Mouse (Mus musculus) forebrain, embryonic 13.5 days (tissue): ENCODE measurements around the gene Acot7. TPM values are rescaled to one million over a fixed set of nuclear protein-coding genes. Genes with fewer than 3 reads are reported as not detected.
A peak's percentile ranks its signal among the peaks of the same experiment; 100 is the strongest.

Experiments
- ATAC-seq: fragments of 200-750 bp; cut with Nextera tagmentation; 2 replicates; pipeline ENCODE4 v1.8.0; 2017
- H3K27ac ChIP-seq: fragments of 300-500 bp; sonication (generic); 2 replicates; pipeline ENCODE4 v1.5.1; 2015; ENCODE audit warnings: inconsistent platforms, mild to moderate bottlenecking, moderate library complexity
- H3K27me3 ChIP-seq: fragments of 300-500 bp; sonication (generic); 2 replicates; pipeline ENCODE4 v1.6.1; 2015; ENCODE audit warnings: mild to moderate bottlenecking, inconsistent platforms
- H3K36me3 ChIP-seq: fragments of 300-500 bp; sonication (generic); 2 replicates; pipeline ENCODE4 v1.6.1; 2015; ENCODE audit warnings: mild to moderate bottlenecking, inconsistent platforms; ENCODE audit not compliant: poor library complexity, severe bottlenecking
- H3K4me1 ChIP-seq: fragments of 300-500 bp; sonication (generic); 2 replicates; pipeline ENCODE4 v1.6.1; 2015; ENCODE audit warnings: inconsistent platforms
- H3K4me2 ChIP-seq: fragments of 300-500 bp; sonication (generic); 2 replicates; pipeline ENCODE4 v1.6.1; 2015; ENCODE audit warnings: inconsistent platforms, mild to moderate bottlenecking, moderate library complexity
- H3K4me3 ChIP-seq: fragments of 300-500 bp; sonication (generic); 2 replicates; pipeline ENCODE4 v1.5.1; 2015; ENCODE audit warnings: mild to moderate bottlenecking, inconsistent platforms
- H3K9ac ChIP-seq: fragments of 300-500 bp; sonication (generic); 2 replicates; pipeline ENCODE4 v1.6.1; 2015; ENCODE audit warnings: mild to moderate bottlenecking, inconsistent platforms
- H3K9me3 ChIP-seq: fragments of 300-500 bp; sonication (generic); replicated peaks from 2 replicates; pipeline ENCODE4 v1.6.1; 2016; ENCODE audit warnings: inconsistent platforms
- WGBS: fragments of 180-500 bp; shearing (Covaris S2); methylation state at CpG from one replicate; pipeline ENCODE4 v1.1.7; 2015; 5-methylcytosine and 5-hydroxymethylcytosine counted together
- polyA plus RNA-seq: library from polyadenylated mRNA; unstranded; fragments of >200 nt; fragmentation: Nextera tagmentation; extraction: Ambion mirVana; gene quantifications from 2 replicates; pipeline ENCODE4 v1.2.1, GENCODE M21; 2015

Gene Acot7
- polyA plus RNA-seq, 1 experiment from 2014 or later, result 126 TPM

- H3K27me3 ChIP-seq, result peaks cover 53% of the 10 kb centered on the region
- H3K27ac ChIP-seq, result no peak overlapping the region
- no peak overlapping the region for H3K9ac ChIP-seq
- no peak overlapping the region for H3K4me3 ChIP-seq
- WGBS, result 43% methylated on average over 9 of the region's 9 CpGs
- peaks cover 30% of the 10 kb centered on the region for H3K4me1 ChIP-seq
- ATAC-seq, result no peak
- no peaks in the 10 kb centered on the region for H3K9me3 ChIP-seq
- H3K36me3 ChIP-seq, result 0 out of 2 replicates have a peak, but pooled peaks cover 4% of the 10 kb centered on the region
- H3K4me2 ChIP-seq, result no peak overlapping the region
These were observed 94.6 kb downstream of the Acot7 start for GRCm38 (mm10) chr4:152272449-152273049.

GRCm38 (mm10) chr4:152273191-152273590 lies 95.3 kb downstream of the Acot7 start:
- 37% methylated on average over 3 of the region's 3 CpGs for WGBS
- no peaks in the 10 kb centered on the region for H3K9me3 ChIP-seq
- H3K27me3 ChIP-seq, result peaks cover 53% of the 10 kb centered on the region
- no peak overlapping the region for H3K9ac ChIP-seq
- H3K36me3 ChIP-seq, result 0 out of 2 replicates have a peak, but pooled peaks cover 4% of the 10 kb centered on the region
- peaks cover 24% of the 10 kb centered on the region for H3K4me1 ChIP-seq
- no peak overlapping the region for H3K27ac ChIP-seq
- no peak for ATAC-seq
- no peak overlapping the region for H3K4me3 ChIP-seq
- peak overlapping the region; percentile 93 for H3K4me2 ChIP-seq

- H3K27ac ChIP-seq, result peak within 1 kb of the TSS; percentile 48
- H3K36me3 ChIP-seq, result 0 out of 2 replicates have a peak, but pooled peaks cover 4% of the 10 kb centered on the region
- H3K4me1 ChIP-seq, result peaks cover 24% of the 10 kb centered on the region
- peak; percentile 65 for ATAC-seq
- H3K4me3 ChIP-seq, result peak within 1 kb of the TSS; percentile 53
- H3K9me3 ChIP-seq, result no peaks in the 10 kb centered on the region
- H3K9ac ChIP-seq, result peak within 1 kb of the TSS; percentile 74
- peak within 1 kb of the TSS; percentile 93 for H3K4me2 ChIP-seq
- WGBS, result under 1% methylated on average over 26 of the region's 48 CpGs
- peaks cover 53% of the 10 kb centered on the region for H3K27me3 ChIP-seq
These were observed 95.8 kb downstream of the Acot7 start, which contains the start of gene Gpr153 for GRCm38 (mm10) chr4:152273621-152274236. TSS of gene Gpr153 (plus strand) at chr4:152274232.

- Histone ChIP-seq H3K36me3 (0 out of 2 replicates have a peak, but pooled peaks cover 4% of the 10 kb centered on the region), H3K27ac (no peak overlapping the region), H3K27me3 (peaks cover 55% of the 10 kb centered on the region), H3K4me1 (peaks cover 24% of the 10 kb centered on the region), H3K9ac (peak overlapping the region; percentile 74), H3K4me2 (peak overlapping the region; percentile 93), H3K4me3 (peak overlapping the region; percentile 53), H3K9me3 (no peaks in the 10 kb centered on the region)
- ATAC-seq, result peak; percentile 39
- 2% methylated on average over 20 of the region's 20 CpGs for WGBS
These were observed 96.8 kb downstream of the Acot7 start for GRCm38 (mm10) chr4:152274681-152275131.

- Histone ChIP-seq H3K36me3 (0 out of 2 replicates have a peak, but pooled peaks cover 4% of the 10 kb centered on the region), H3K9ac (no peak overlapping the region), H3K9me3 (no peaks in the 10 kb centered on the region), H3K27ac (no peak overlapping the region), H3K4me2 (no peak overlapping the region), H3K4me3 (no peak overlapping the region), H3K4me1 (peaks cover 24% of the 10 kb centered on the region), H3K27me3 (peaks cover 69% of the 10 kb centered on the region)
- 50% methylated on average over 10 of the region's 10 CpGs for WGBS
- ATAC-seq, result no peak
These were observed 98.7 kb downstream of the Acot7 start for GRCm38 (mm10) chr4:152276389-152277347.

- Histone ChIP-seq H3K27ac (no peak overlapping the region), H3K4me1 (peaks cover 28% of the 10 kb centered on the region), H3K4me2 (no peak overlapping the region), H3K27me3 (peaks cover 72% of the 10 kb centered on the region), H3K36me3 (no peaks in the 10 kb centered on the region), H3K9me3 (no peaks in the 10 kb centered on the region), H3K9ac (no peak overlapping the region), H3K4me3 (no peak overlapping the region)
- WGBS, result 77% methylated on average over 2 of the region's 2 CpGs
- no peak for ATAC-seq
These were observed 100.0 kb downstream of the Acot7 start for GRCm38 (mm10) chr4:152277916-152278315.

GRCm38 (mm10) chr4:152278986-152279385 lies 101.1 kb downstream of the Acot7 start:
- 86% methylated on average over 23 of the region's 23 CpGs for WGBS
- Histone ChIP-seq H3K4me1 (peaks cover 25% of the 10 kb centered on the region), H3K9me3 (no peaks in the 10 kb centered on the region), H3K4me3 (no peak overlapping the region), H3K36me3 (no peaks in the 10 kb centered on the region), H3K9ac (no peak overlapping the region), H3K27me3 (peaks cover 77% of the 10 kb centered on the region), H3K4me2 (no peak overlapping the region), H3K27ac (no peak overlapping the region)
- no peak for ATAC-seq

GRCm38 (mm10) chr4:152281601-152282000 lies 103.7 kb downstream of the Acot7 start:
- Histone ChIP-seq H3K27ac (no peak overlapping the region), H3K27me3 (peaks cover 79% of the 10 kb centered on the region), H3K9me3 (no peaks in the 10 kb centered on the region), H3K4me3 (no peak overlapping the region), H3K9ac (no peak overlapping the region), H3K36me3 (no peaks in the 10 kb centered on the region), H3K4me1 (peaks cover 19% of the 10 kb centered on the region), H3K4me2 (no peak overlapping the region)
- WGBS, result 45% methylated on average over 15 of the region's 15 CpGs
- ATAC-seq, result no peak

- 0 out of 2 replicates have a peak, but pooled peaks have one; percentile 2 for ATAC-seq
- H3K9ac ChIP-seq, result peak overlapping the region; percentile 58
- WGBS, result 16% methylated on average over 34 of the region's 34 CpGs
These were observed 104.8 kb downstream of the Acot7 start for GRCm38 (mm10) chr4:152282721-152283120.

GRCm38 (mm10) chr4:152283186-152283950 lies 105.4 kb downstream of the Acot7 start:
- peak overlapping the region; percentile 58 for H3K9ac ChIP-seq
- no peaks in the 10 kb centered on the region for H3K36me3 ChIP-seq
- H3K27me3 ChIP-seq, result peaks cover 88% of the 10 kb centered on the region
- H3K27ac ChIP-seq, result no peak overlapping the region
- peak overlapping the region; percentile 67 for H3K4me2 ChIP-seq
- ATAC-seq, result peak; percentile 85
- no peaks in the 10 kb centered on the region for H3K9me3 ChIP-seq
- peak overlapping the region; percentile 35 for H3K4me3 ChIP-seq
- 3% methylated on average over 69 of the region's 70 CpGs for WGBS
- H3K4me1 ChIP-seq, result peaks cover 37% of the 10 kb centered on the region

More at GRCm38 (mm10) chr4:152282721-152283120, 104.8 kb downstream of the Acot7 start:
- Histone ChIP-seq H3K36me3 (no peaks in the 10 kb centered on the region), H3K9me3 (no peaks in the 10 kb centered on the region), H3K4me2 (peak overlapping the region; percentile 67), H3K27ac (no peak overlapping the region), H3K4me1 (peaks cover 31% of the 10 kb centered on the region), H3K27me3 (peaks cover 82% of the 10 kb centered on the region), H3K4me3 (peak overlapping the region; percentile 35)

- H3K4me2 ChIP-seq, result no peak overlapping the region
- no peaks in the 10 kb centered on the region for H3K36me3 ChIP-seq
- ATAC-seq, result no peak
- 0 out of 2 replicates have a peak overlapping the region, but pooled peaks have one; percentile 41 for H3K9ac ChIP-seq
- no peak overlapping the region for H3K27ac ChIP-seq
- 2% methylated on average over 10 of the region's 10 CpGs for WGBS
- H3K4me3 ChIP-seq, result no peak overlapping the region
- peaks cover 50% of the 10 kb centered on the region for H3K4me1 ChIP-seq
- no peaks in the 10 kb centered on the region for H3K9me3 ChIP-seq
- peaks cover 94% of the 10 kb centered on the region for H3K27me3 ChIP-seq
These were observed 107.6 kb downstream of the Acot7 start for GRCm38 (mm10) chr4:152285505-152285904.
